Comparison of ENCODE assay signal across 10 mouse cellular contexts in genomic region chr2:30863574-30863973, GRCm38 (mm10). TPM values are rescaled to one million over a fixed set of nuclear protein-coding genes. Genes with fewer than 3 reads are reported as not detected.
DNase-seq lines count a peak whose midpoint lies in the region; ATAC-seq and TF ChIP-seq lines count a peak whose summit lies in the region.
"Had no signal": no experiment of that assay in that cellular context is flagged by ENCODE, and none has a peak within 500 bp of the region (broad histone marks: within the 10 kb centered on the region; RNA-seq: fewer than 3 reads in every experiment).

No protein-coding gene starts in this region.

- ATAC-seq in kidney, embryonic 16.5 days (ENCODE audit: low FRiP score, low TSS enrichment), result no peak
- no peak for ATAC-seq in limb, embryonic 14.5 days (ENCODE audit: low FRiP score, low read depth)
- no peak for ATAC-seq in midbrain, embryonic 16.5 days
- no peak for ATAC-seq in megakaryocyte-erythroid progenitor cell, adult 5-6 weeks (replicated peaks; ENCODE audit: low FRiP score, low TSS enrichment, poor library complexity, severe bottlenecking)

- H3K27me3 ChIP-seq in kidney, embryonic 16.5 days (ENCODE audit: insufficient read depth, low read length), result peaks cover 7% of the 10 kb centered on the region; the same call in 1 of the 2 replicates
- peaks cover 17% of the 10 kb centered on the region for H3K27me3 ChIP-seq in embryonic facial prominence, embryonic 10.5 days (replicated peaks; ENCODE audit: low read depth, poor library complexity, severe bottlenecking)
- H3K27me3 ChIP-seq in limb, embryonic 14.5 days (ENCODE audit: control insufficient read depth, insufficient read depth, low read length), result no peaks in the 10 kb centered on the region
- H3K27me3 ChIP-seq in midbrain, embryonic 16.5 days (ENCODE audit: control insufficient read depth, insufficient read depth, low read depth, low read length), result peaks cover 3% of the 10 kb centered on the region; the same call in 1 of the 2 replicates

- H3K9ac ChIP-seq in kidney, embryonic 16.5 days (replicated peaks; ENCODE audit: low read length), result no peak overlapping the region
- H3K9ac ChIP-seq in limb, embryonic 14.5 days (ENCODE audit: low read depth, low read length, severe bottlenecking), result no peak overlapping the region
- H3K9ac ChIP-seq in midbrain, embryonic 16.5 days (ENCODE audit: low read depth, low read length), result no peak overlapping the region

- H3K9me3 ChIP-seq in kidney, embryonic 16.5 days (ENCODE audit: low read length), result no peaks in the 10 kb centered on the region
- no peaks in the 10 kb centered on the region for H3K9me3 ChIP-seq in embryonic facial prominence, embryonic 10.5 days
- H3K9me3 ChIP-seq in limb, embryonic 14.5 days (ENCODE audit: control insufficient read depth, low read length), result no peaks in the 10 kb centered on the region
- no peaks in the 10 kb centered on the region for H3K9me3 ChIP-seq in midbrain, embryonic 16.5 days (replicated peaks; ENCODE audit: control insufficient read depth, low read length, poor library complexity, severe bottlenecking)

- H3K27ac ChIP-seq in kidney, embryonic 16.5 days (ENCODE audit: low read length), result no peak overlapping the region
- H3K27ac ChIP-seq in embryonic facial prominence, embryonic 10.5 days (replicated peaks), result peak overlapping the region; percentile 87
- peak overlapping the region; percentile 81; the same call in 1 of the 2 replicates for H3K27ac ChIP-seq in limb, embryonic 14.5 days (replicated peaks; ENCODE audit: low read depth, low read length)
- H3K27ac ChIP-seq in midbrain, embryonic 16.5 days (ENCODE audit: low read length), result no peak overlapping the region

- H3K4me2 ChIP-seq in kidney, embryonic 16.5 days (replicated peaks; ENCODE audit: low read depth, low read length), result no peak overlapping the region
- H3K4me2 ChIP-seq in limb, embryonic 14.5 days (replicated peaks; ENCODE audit: low read depth, low read length, severe bottlenecking), result no peak overlapping the region
- no peak overlapping the region for H3K4me2 ChIP-seq in midbrain, embryonic 16.5 days (ENCODE audit: low read length)

- TF ChIP-seq POLR2A in limb, embryonic 14.5 days (IDR thresholded peaks at IDR 0.05; ENCODE audit: borderline replicate concordance, extremely low read depth, insufficient read depth, insufficient read length), result no peak

- peak; percentile 51 for DNase-seq in kidney, adult 11 months
- DNase-seq in embryonic facial prominence, embryonic 10.5 days (ENCODE audit: low spot score), result no peak
- peak; percentile 46 to 57 for DNase-seq in kidney, adult 8-10 months
- no peak for DNase-seq in limb, embryonic 14.5 days (ENCODE audit: low spot score)
- DNase-seq in spleen, postnatal 14 days (ENCODE audit: low spot score in 2 of 2), result no peak
- DNase-seq: lung, adult 2 months had no signal

- no peak overlapping the region for H3K4me3 ChIP-seq in kidney, embryonic 16.5 days (ENCODE audit: low read length)
- H3K4me3 ChIP-seq in embryonic facial prominence, embryonic 10.5 days, result no peak overlapping the region
- no peak overlapping the region for H3K4me3 ChIP-seq in limb, embryonic 14.5 days (replicated peaks; ENCODE audit: low read length)
- no peak overlapping the region for H3K4me3 ChIP-seq in midbrain, embryonic 16.5 days (ENCODE audit: low read depth, low read length)

- no peaks in the 10 kb centered on the region for H3K36me3 ChIP-seq in kidney, embryonic 16.5 days (ENCODE audit: insufficient read depth, low read length)
- H3K36me3 ChIP-seq in embryonic facial prominence, embryonic 10.5 days (replicated peaks), result peaks cover 17% of the 10 kb centered on the region
- H3K36me3 ChIP-seq in limb, embryonic 14.5 days (ENCODE audit: control insufficient read depth, insufficient read depth, low read length), result no peaks in the 10 kb centered on the region
- no peaks in the 10 kb centered on the region for H3K36me3 ChIP-seq in midbrain, embryonic 16.5 days (ENCODE audit: control insufficient read depth, insufficient read depth, low read length)

- 26% methylated on average over 9 of the region's 9 CpGs for WGBS in kidney, embryonic 16.5 days
- 61% methylated on average over 9 of the region's 9 CpGs for WGBS in embryonic facial prominence, embryonic 10.5 days
- WGBS in limb, embryonic 14.5 days, result 53% methylated on average over 9 of the region's 9 CpGs
- 86% methylated on average over 9 of the region's 9 CpGs for WGBS in midbrain, embryonic 16.5 days

- H3K4me1 ChIP-seq in kidney, embryonic 16.5 days (ENCODE audit: insufficient read depth, low read length), result peaks cover 20% of the 10 kb centered on the region
- H3K4me1 ChIP-seq in embryonic facial prominence, embryonic 10.5 days, result peaks cover 82% of the 10 kb centered on the region
- H3K4me1 ChIP-seq in limb, embryonic 14.5 days (ENCODE audit: control insufficient read depth, insufficient read depth, low read length), result peaks cover 32% of the 10 kb centered on the region
- peaks cover 4% of the 10 kb centered on the region; the same call in 1 of the 2 replicates for H3K4me1 ChIP-seq in midbrain, embryonic 16.5 days (ENCODE audit: control insufficient read depth, insufficient read depth, low read length)

RNA-seq across cellular contexts. Expression of gene Prrx2, which starts 28.8 kb away (rescaled TPM):
- 7.7 and 8.0 TPM in 2 replicates for polyA plus RNA-seq in kidney, embryonic 16.5 days (2015; fragmentation: Nextera tagmentation; extraction: Ambion mirVana)
- 87.6 and 94.6 TPM in 2 replicates for polyA plus RNA-seq in embryonic facial prominence, embryonic 10.5 days (2016; fragmentation: Nextera tagmentation; extraction: Ambion mirVana)
- 176 and 268 TPM in 2 replicates for polyA plus RNA-seq in limb, embryonic 14.5 days (2012; rRNA removed)
- polyA plus RNA-seq in limb, embryonic 14.5 days (2014; fragmentation: Nextera tagmentation; extraction: Ambion mirVana), result 93.1 and 112 TPM in 2 replicates
- 1.8 and 2.4 TPM in 2 replicates for polyA plus RNA-seq in midbrain, embryonic 16.5 days (2015; fragmentation: Nextera tagmentation; extraction: Ambion mirVana)
- total RNA-seq in megakaryocyte-erythroid progenitor cell, adult 5-6 weeks (2014; fragmentation: Nextera tagmentation), result not detected in 2 replicates
- total RNA-seq in megakaryocyte-erythroid progenitor cell, adult 5-6 weeks (2017), result not detected in 2 replicates
- total RNA-seq: megakaryocyte, adult 5-6 weeks had no signal

RNA-seq across cellular contexts. Expression of gene Asb6, which starts 33.4 kb away (rescaled TPM):
- 39.0 and 42.7 TPM in 2 replicates for polyA plus RNA-seq in kidney, embryonic 16.5 days (2015; fragmentation: Nextera tagmentation; extraction: Ambion mirVana)
- 53.9 and 56.0 TPM in 2 replicates for polyA plus RNA-seq in embryonic facial prominence, embryonic 10.5 days (2016; fragmentation: Nextera tagmentation; extraction: Ambion mirVana)
- polyA plus RNA-seq in limb, embryonic 14.5 days (2012; rRNA removed), result 36.8 and 48.7 TPM in 2 replicates
- polyA plus RNA-seq in limb, embryonic 14.5 days (2014; fragmentation: Nextera tagmentation; extraction: Ambion mirVana), result 29.5 and 31.8 TPM in 2 replicates
- polyA plus RNA-seq in midbrain, embryonic 16.5 days (2015; fragmentation: Nextera tagmentation; extraction: Ambion mirVana), result 41.7 and 48.0 TPM in 2 replicates
- total RNA-seq in megakaryocyte-erythroid progenitor cell, adult 5-6 weeks (2014; fragmentation: Nextera tagmentation), result 30.1 and 31.3 TPM in 2 replicates
- 16.2 and 37.6 TPM in 2 replicates for total RNA-seq in megakaryocyte-erythroid progenitor cell, adult 5-6 weeks (2017)

RNA-seq across cellular contexts. Expression of gene Ntmt1, which starts 55.9 kb away (rescaled TPM):
- polyA plus RNA-seq in kidney, embryonic 16.5 days (2015; fragmentation: Nextera tagmentation; extraction: Ambion mirVana), result 92.9 and 94.9 TPM in 2 replicates
- polyA plus RNA-seq in embryonic facial prominence, embryonic 10.5 days (2016; fragmentation: Nextera tagmentation; extraction: Ambion mirVana), result 134 and 135 TPM in 2 replicates
- polyA plus RNA-seq in limb, embryonic 14.5 days (2012; rRNA removed), result 59.5 and 66.8 TPM in 2 replicates
- polyA plus RNA-seq in limb, embryonic 14.5 days (2014; fragmentation: Nextera tagmentation; extraction: Ambion mirVana), result 84.2 and 91.0 TPM in 2 replicates
- 105 and 109 TPM in 2 replicates for polyA plus RNA-seq in midbrain, embryonic 16.5 days (2015; fragmentation: Nextera tagmentation; extraction: Ambion mirVana)
- 23.7 and 36.8 TPM in 2 replicates for total RNA-seq in megakaryocyte-erythroid progenitor cell, adult 5-6 weeks (2014; fragmentation: Nextera tagmentation)
- total RNA-seq in megakaryocyte-erythroid progenitor cell, adult 5-6 weeks (2017), result 9.8 and 14.7 TPM in 2 replicates

Comparison
In these comparisons a context has a peak if more than half of its experiments do, and no peak if none do; other contexts are left out.
1. DNase-seq: peak in kidney, adult 11 months (single experiment) and kidney, adult 8-10 months (2 of 2); none in embryonic facial prominence, embryonic 10.5 days (single experiment), limb, embryonic 14.5 days (single experiment) and spleen, postnatal 14 days (0 of 2).
2. H3K27ac ChIP-seq: peak in embryonic facial prominence, embryonic 10.5 days (single experiment) and limb, embryonic 14.5 days (single experiment); none in kidney, embryonic 16.5 days (single experiment) and midbrain, embryonic 16.5 days (single experiment).